ENCODE assay signal across 21 mouse cellular contexts in the genomic region with DNA sequence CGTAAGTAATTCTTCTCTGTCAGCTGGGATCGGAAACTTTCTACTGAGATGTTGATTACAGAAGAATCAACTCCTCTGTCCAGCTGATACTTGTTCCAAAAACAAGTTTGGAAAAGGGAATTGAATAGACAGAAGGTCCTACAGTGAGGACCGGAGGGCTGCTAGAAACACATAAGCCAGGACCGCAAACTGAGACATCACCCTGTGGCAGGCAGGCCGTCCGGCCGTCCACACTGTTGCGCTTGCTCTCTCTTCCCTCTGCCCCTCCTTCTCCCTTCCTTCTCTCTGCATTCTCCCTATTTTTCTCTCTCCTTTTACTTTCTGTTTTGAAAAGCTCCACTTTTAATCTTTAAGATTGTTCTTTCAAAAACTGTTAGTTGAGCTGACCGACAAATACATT.
DNase-seq lines count a peak whose midpoint lies in the region; ATAC-seq and TF ChIP-seq lines count a peak whose summit lies in the region.
"Had no signal": no experiment of that assay in that cellular context is flagged by ENCODE, and none has a peak within 500 bp of the region (broad histone marks: within the 10 kb centered on the region; RNA-seq: fewer than 3 reads in every experiment).

No protein-coding gene starts in this region.

- H3K36me3 ChIP-seq in heart, embryonic 10.5 days = 0 out of 2 replicates have a peak, but pooled peaks cover 6% of the 10 kb centered on the region
- no peaks in the 10 kb centered on the region; the same call in 1 of the 2 replicates for H3K36me3 ChIP-seq in kidney, postnatal 0 days (ENCODE audit: insufficient read depth, low read length)
- no peaks in the 10 kb centered on the region for H3K36me3 ChIP-seq in hindbrain, embryonic 11.5 days (ENCODE audit: control insufficient read depth, insufficient read depth, low read length)
- H3K36me3 ChIP-seq: heart, embryonic 15.5 days; intestine, embryonic 15.5 days had no signal

- 79% methylated on average over 9 of the region's 9 CpGs for WGBS in heart, embryonic 10.5 days
- WGBS in kidney, postnatal 0 days = 69% methylated on average over 9 of the region's 9 CpGs
- WGBS in hindbrain, embryonic 11.5 days = 91% methylated on average over 9 of the region's 9 CpGs

- TF ChIP-seq CTCF in kidney, postnatal 0 days (IDR thresholded peaks at IDR 0.05; ENCODE audit: low read depth) = no peak

- no peak overlapping the region for H3K9ac ChIP-seq in kidney, postnatal 0 days (ENCODE audit: low read depth, low read length)
- H3K9ac ChIP-seq in hindbrain, embryonic 11.5 days (ENCODE audit: low read depth, low read length) = no peak overlapping the region
- H3K9ac ChIP-seq: forebrain, embryonic 13.5 days; forebrain, postnatal 0 days; heart, embryonic 15.5 days; hindbrain, embryonic 14.5 days; intestine, embryonic 15.5 days had no signal

- DNase-seq in cerebellum, adult 9-10 months = peak; percentile 32
- no peak for DNase-seq in cerebellum, adult 11 months
- DNase-seq in heart, adult 9 months (ENCODE audit: low spot score in 2 of 2) = peak; percentile 4
- no peak for DNase-seq in heart, embryonic 10.5 days (ENCODE audit: low spot score)
- DNase-seq in kidney, postnatal 0 days (ENCODE audit: low spot score) = peak; percentile 50
- DNase-seq in kidney, adult 11 months = no peak
- DNase-seq in brain, adult 2 months (ENCODE audit: low read depth, low spot score) = peak; percentile 9
- no peak for DNase-seq in hindbrain, embryonic 11.5 days (ENCODE audit: low spot score)
- DNase-seq: adrenal gland, postnatal 14 days; forebrain, postnatal 0 days; gastrocnemius, postnatal 14 days; kidney, adult 2 months; kidney, postnatal 25 days had no signal

- H3K9me3 ChIP-seq in heart, embryonic 10.5 days = no peaks in the 10 kb centered on the region
- H3K9me3 ChIP-seq in kidney, postnatal 0 days (replicated peaks; ENCODE audit: low read length) = no peaks in the 10 kb centered on the region
- no peaks in the 10 kb centered on the region for H3K9me3 ChIP-seq in hindbrain, embryonic 11.5 days (ENCODE audit: control insufficient read depth, low read length)
- H3K9me3 ChIP-seq: embryonic facial prominence, embryonic 10.5 days; forebrain, embryonic 13.5 days; heart, embryonic 15.5 days; intestine, embryonic 15.5 days had no signal

- H3K4me3 ChIP-seq in heart, embryonic 10.5 days = no peak overlapping the region
- no peak overlapping the region for H3K4me3 ChIP-seq in kidney, postnatal 0 days (replicated peaks; ENCODE audit: low read depth, low read length)
- H3K4me3 ChIP-seq in hindbrain, embryonic 11.5 days (ENCODE audit: low read depth, low read length) = no peak overlapping the region
- H3K4me3 ChIP-seq: embryonic facial prominence, embryonic 10.5 days; forebrain, embryonic 13.5 days; heart, embryonic 15.5 days; intestine, embryonic 15.5 days had no signal

- no peaks in the 10 kb centered on the region for H3K4me1 ChIP-seq in heart, embryonic 10.5 days
- H3K4me1 ChIP-seq in kidney, postnatal 0 days (replicated peaks; ENCODE audit: insufficient read depth, low read length) = no peaks in the 10 kb centered on the region
- no peaks in the 10 kb centered on the region for H3K4me1 ChIP-seq in hindbrain, embryonic 11.5 days (replicated peaks; ENCODE audit: control insufficient read depth, insufficient read depth, low read length)
- H3K4me1 ChIP-seq: embryonic facial prominence, embryonic 10.5 days; forebrain, embryonic 13.5 days; heart, embryonic 15.5 days; intestine, embryonic 15.5 days had no signal

- peak overlapping the region; percentile 10; the same call in 1 of the 2 replicates for H3K4me2 ChIP-seq in kidney, postnatal 0 days (ENCODE audit: low read length)
- H3K4me2 ChIP-seq in hindbrain, embryonic 11.5 days (replicated peaks; ENCODE audit: low read depth, low read length) = no peak overlapping the region
- H3K4me2 ChIP-seq: forebrain, embryonic 13.5 days; heart, embryonic 15.5 days; hindbrain, embryonic 14.5 days; intestine, embryonic 15.5 days had no signal

- ATAC-seq in kidney, postnatal 0 days (replicated peaks; ENCODE audit: low FRiP score, low read depth) = no peak
- ATAC-seq in hindbrain, embryonic 11.5 days (ENCODE audit: low FRiP score) = no peak
- ATAC-seq: activated CD4-positive, CD25-positive, alpha-beta regulatory T cell, adult 4 months; forebrain, embryonic 13.5 days; forebrain, postnatal 0 days; intestine, embryonic 15.5 days; Patski had no signal

- H3K27ac ChIP-seq in heart, embryonic 10.5 days = no peak overlapping the region
- H3K27ac ChIP-seq in kidney, postnatal 0 days = no peak overlapping the region
- H3K27ac ChIP-seq in hindbrain, embryonic 11.5 days (ENCODE audit: low read depth, low read length) = no peak overlapping the region
- H3K27ac ChIP-seq: embryonic facial prominence, embryonic 10.5 days; forebrain, embryonic 13.5 days; heart, embryonic 15.5 days; hindbrain, embryonic 14.5 days; intestine, embryonic 15.5 days had no signal

- no peaks in the 10 kb centered on the region for H3K27me3 ChIP-seq in heart, embryonic 10.5 days (ENCODE audit: insufficient read depth, poor library complexity, severe bottlenecking)
- no peaks in the 10 kb centered on the region for H3K27me3 ChIP-seq in kidney, postnatal 0 days (ENCODE audit: insufficient read depth, low read length)
- no peaks in the 10 kb centered on the region for H3K27me3 ChIP-seq in hindbrain, embryonic 11.5 days (ENCODE audit: control insufficient read depth, insufficient read depth, low read length)
- H3K27me3 ChIP-seq: CH12.LX; forebrain, embryonic 13.5 days; heart, embryonic 15.5 days; intestine, embryonic 15.5 days; Patski had no signal

Comparison
In these comparisons a context has a peak if more than half of its experiments do, and no peak if none do; other contexts are left out.
1. DNase-seq: peak in cerebellum, adult 9-10 months (single experiment), heart, adult 9 months (2 of 2), kidney, postnatal 0 days (single experiment) and brain, adult 2 months (single experiment); none in cerebellum, adult 11 months (single experiment), heart, embryonic 10.5 days (single experiment), kidney, adult 11 months (single experiment) and hindbrain, embryonic 11.5 days (single experiment).